Mouse (Mus musculus): ENCODE results near the gene Rab44. TPM values are rescaled to one million over a fixed set of nuclear protein-coding genes. Genes with fewer than 3 reads are reported as not detected.
"Not testable (repeated sequence)": the region's sequence is repeated elsewhere in the genome, so short reads cannot be mapped to it uniquely, and the experiment has no call there.

Rab44 gene
- polyA plus RNA-seq, 1 experiment from 2014 or later: 0.27 TPM

GRCm38 (mm10) chr17:29092497-29092896 is 21.4 kb upstream of the Rab44 start:
- Histone ChIP-seq H3K4me2 (replicated peaks) (no peak overlapping the region), H3K4me1 (peaks cover 15% of the 10 kb centered on the region), H3K9ac (no peak overlapping the region), H3K9me3 (no peaks in the 10 kb centered on the region), H3K4me3 (no peak overlapping the region), H3K27me3 (peaks cover 48% of the 10 kb centered on the region), H3K36me3 (no peaks in the 10 kb centered on the region), H3K27ac (no peak overlapping the region)
- no peak for ATAC-seq (ENCODE audit: insufficient number of reproducible peaks, insufficient read depth, low FRiP score, low TSS enrichment)
- 61% methylated on average over 5 of the region's 5 CpGs for WGBS

- ATAC-seq (ENCODE audit: insufficient number of reproducible peaks, insufficient read depth, low FRiP score, low TSS enrichment): peak; percentile 77
- peaks cover 15% of the 10 kb centered on the region for H3K4me1 ChIP-seq
- no peaks in the 10 kb centered on the region for H3K36me3 ChIP-seq
- H3K9me3 ChIP-seq: no peaks in the 10 kb centered on the region
- H3K9ac ChIP-seq: peak overlapping the region; percentile 53; the same call in 1 of the 2 replicates
- H3K4me3 ChIP-seq: peak overlapping the region; percentile 45
- peak overlapping the region; percentile 77 for H3K4me2 ChIP-seq (replicated peaks)
- H3K27me3 ChIP-seq: peaks cover 48% of the 10 kb centered on the region
- WGBS: 7% methylated on average over 36 of the region's 36 CpGs
- no peak overlapping the region for H3K27ac ChIP-seq
Observed at GRCm38 (mm10) chr17:29093110-29093952, 20.6 kb upstream of the Rab44 start.

DNA sequence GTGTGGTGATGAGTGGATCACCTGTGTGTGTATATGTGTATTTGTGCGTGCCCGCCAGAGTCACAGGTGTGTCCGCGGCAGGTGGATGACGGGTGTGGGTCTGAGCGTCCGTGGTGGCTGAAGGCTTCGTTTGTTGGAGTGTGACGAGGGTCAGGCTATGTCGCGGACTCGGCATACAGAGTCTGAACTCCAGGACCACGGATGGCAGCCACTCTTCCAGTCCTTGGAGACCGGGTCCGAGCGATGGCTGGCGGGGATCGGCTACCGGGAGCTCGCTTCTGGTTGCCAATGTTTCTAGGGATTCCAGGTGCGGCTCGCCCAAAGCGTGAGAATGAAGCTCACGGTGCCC is 20.0 kb upstream of the Rab44 start:
- H3K4me1 ChIP-seq: peaks cover 15% of the 10 kb centered on the region
- H3K27me3 ChIP-seq: peaks cover 48% of the 10 kb centered on the region
- H3K9ac ChIP-seq: peak overlapping the region; percentile 53; the same call in 1 of the 2 replicates
- H3K4me2 ChIP-seq (replicated peaks): peak overlapping the region; percentile 77
- ATAC-seq (ENCODE audit: insufficient number of reproducible peaks, insufficient read depth, low FRiP score, low TSS enrichment): 0 out of 2 replicates have a peak, but pooled peaks have one; percentile 3
- H3K36me3 ChIP-seq: no peaks in the 10 kb centered on the region
- H3K4me3 ChIP-seq: peak overlapping the region; percentile 45
- H3K27ac ChIP-seq: no peak overlapping the region
- no peaks in the 10 kb centered on the region for H3K9me3 ChIP-seq
- WGBS: 2% methylated on average over 24 of the region's 24 CpGs

GRCm38 (mm10) chr17:29094310-29095181 is 19.4 kb upstream of the Rab44 start:
- Histone ChIP-seq H3K4me2 (replicated peaks) (peak overlapping the region; percentile 77), H3K27me3 (peaks cover 48% of the 10 kb centered on the region), H3K9ac (peak overlapping the region; percentile 53), H3K9me3 (no peaks in the 10 kb centered on the region), H3K27ac (no peak overlapping the region; the same call in 1 of the 2 replicates), H3K36me3 (no peaks in the 10 kb centered on the region), H3K4me1 (peaks cover 15% of the 10 kb centered on the region), H3K4me3 (peak overlapping the region; percentile 45)
- under 1% methylated on average over 71 of the region's 71 CpGs for WGBS
- ATAC-seq (ENCODE audit: insufficient number of reproducible peaks, insufficient read depth, low FRiP score, low TSS enrichment): peak; percentile 47; the same call in 1 of the 2 replicates

DNA sequence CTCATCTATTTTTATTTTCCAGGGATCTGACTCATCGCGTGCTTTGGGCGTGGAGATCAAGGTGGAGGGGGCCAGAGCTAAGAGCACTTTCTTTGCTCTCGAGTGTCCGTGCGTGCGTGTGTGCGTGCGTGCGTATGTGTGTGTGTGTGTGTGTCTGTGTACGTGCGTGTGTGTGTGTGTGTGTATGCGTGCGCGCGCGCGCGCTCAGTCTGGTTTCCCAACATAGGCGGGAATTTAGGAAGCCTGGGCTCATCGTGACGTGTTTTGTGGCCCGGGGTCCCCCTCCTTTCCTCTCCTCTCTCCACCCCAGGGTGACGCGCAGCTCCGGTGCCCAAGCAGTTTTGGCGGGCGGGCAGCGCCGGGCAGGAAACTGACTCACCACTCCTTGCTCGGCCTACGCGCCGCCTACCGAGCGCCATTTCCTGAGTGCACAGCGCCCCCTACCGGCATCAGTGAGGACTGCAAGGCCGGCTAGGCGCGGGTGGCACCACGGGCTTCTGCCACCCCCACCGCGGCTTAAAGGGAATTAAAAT is 18.7 kb upstream of the Rab44 start:
- Histone ChIP-seq H3K9ac (peak overlapping the region; percentile 53), H3K9me3 (no peaks in the 10 kb centered on the region), H3K27ac (no peak overlapping the region), H3K27me3 (peaks cover 48% of the 10 kb centered on the region), H3K4me1 (peaks cover 15% of the 10 kb centered on the region), H3K4me3 (peak overlapping the region; percentile 45), H3K4me2 (replicated peaks) (peak overlapping the region; percentile 77), H3K36me3 (no peaks in the 10 kb centered on the region)
- under 1% methylated on average over 44 of the region's 44 CpGs for WGBS
- ATAC-seq (ENCODE audit: insufficient number of reproducible peaks, insufficient read depth, low FRiP score, low TSS enrichment): no peak; the same call in 1 of the 2 replicates

DNA sequence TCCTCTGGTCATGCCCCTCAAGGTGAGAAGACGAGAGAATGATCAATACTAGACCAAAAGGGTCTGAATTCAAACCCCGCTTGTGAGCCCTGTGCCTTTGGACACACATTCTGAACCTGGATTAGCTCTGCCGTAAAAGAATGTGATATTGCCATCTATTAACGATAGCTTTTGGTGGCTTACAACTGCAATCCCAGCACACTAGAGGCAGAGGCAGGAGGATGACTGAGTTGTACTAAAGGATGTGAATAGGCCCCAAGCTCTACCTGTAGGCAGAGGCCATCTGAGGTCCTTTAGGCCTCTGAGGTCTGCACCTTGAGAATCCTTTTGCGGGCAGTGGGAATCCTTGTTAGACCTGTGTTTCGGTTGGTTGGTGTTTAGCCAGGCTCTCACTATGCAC is 17.7 kb upstream of the Rab44 start:
- peaks cover 15% of the 10 kb centered on the region for H3K4me1 ChIP-seq

DNA sequence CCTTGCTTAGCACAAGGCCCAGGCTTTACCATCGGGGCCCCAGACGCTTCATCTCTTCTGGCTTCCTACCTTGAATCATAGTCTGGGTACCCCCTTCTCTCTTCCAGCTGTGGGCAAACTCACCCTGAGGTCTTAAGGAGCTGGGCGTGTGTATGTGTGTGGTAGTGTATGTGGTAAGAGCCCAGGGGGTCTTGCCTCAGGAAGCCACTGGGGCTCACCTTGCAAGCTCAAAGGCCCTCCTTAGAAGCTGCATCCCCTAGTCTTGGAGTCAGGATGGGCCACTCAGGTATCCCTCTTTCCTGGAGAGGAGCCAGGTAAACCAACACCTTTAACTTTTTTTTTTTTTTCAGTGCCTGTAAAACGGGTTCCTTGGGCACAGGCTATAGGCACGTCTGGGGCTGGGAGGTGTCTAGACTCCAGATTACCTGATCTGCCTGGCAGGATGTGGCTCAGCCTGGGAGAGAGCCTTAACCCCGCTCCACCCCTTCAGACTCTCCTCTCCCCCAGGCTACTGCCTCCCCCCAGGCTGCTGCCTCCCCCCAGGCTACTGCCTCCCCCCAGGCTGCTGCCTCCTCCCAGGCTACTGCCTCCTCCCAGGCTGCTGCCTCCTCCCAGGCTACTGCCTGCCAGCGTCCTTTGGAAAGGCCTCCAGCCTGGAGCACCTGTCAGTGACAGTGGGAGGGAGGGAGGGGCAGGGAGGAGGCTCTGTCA is 16.9 kb upstream of the Rab44 start:
- peaks cover 41% of the 10 kb centered on the region for H3K27me3 ChIP-seq
- H3K27ac ChIP-seq: no peak overlapping the region
- no peak overlapping the region for H3K4me3 ChIP-seq
- ATAC-seq (ENCODE audit: insufficient number of reproducible peaks, insufficient read depth, low FRiP score, low TSS enrichment): no peak
- no peak overlapping the region for H3K4me2 ChIP-seq (replicated peaks)
- WGBS: 41% methylated on average over 7 of the region's 7 CpGs
- H3K4me1 ChIP-seq: peaks cover 15% of the 10 kb centered on the region
- H3K9ac ChIP-seq: no peak overlapping the region; the same call in 1 of the 2 replicates
- H3K9me3 ChIP-seq: no peaks in the 10 kb centered on the region
- no peaks in the 10 kb centered on the region for H3K36me3 ChIP-seq

More for the DNA sequence above, 17.7 kb upstream of the Rab44 start:
- Histone ChIP-seq H3K4me2 (replicated peaks) (no peak overlapping the region), H3K27ac (no peak overlapping the region), H3K9ac (no peak overlapping the region; the same call in 1 of the 2 replicates), H3K27me3 (peaks cover 48% of the 10 kb centered on the region), H3K36me3 (no peaks in the 10 kb centered on the region), H3K9me3 (no peaks in the 10 kb centered on the region), H3K4me3 (no peak overlapping the region)
- no peak for ATAC-seq (ENCODE audit: insufficient number of reproducible peaks, insufficient read depth, low FRiP score, low TSS enrichment)
- WGBS: 89% methylated on average over 6 of the region's 6 CpGs

GRCm38 (mm10) chr17:29098291-29098690 is 15.7 kb upstream of the Rab44 start:
- Histone ChIP-seq H3K27ac (no peak overlapping the region), H3K36me3 (no peaks in the 10 kb centered on the region), H3K9me3 (no peaks in the 10 kb centered on the region), H3K9ac (no peak overlapping the region), H3K27me3 (peaks cover 30% of the 10 kb centered on the region), H3K4me2 (replicated peaks) (no peak overlapping the region), H3K4me3 (no peak overlapping the region), H3K4me1 (peaks cover 13% of the 10 kb centered on the region)
- no peak for ATAC-seq (ENCODE audit: insufficient number of reproducible peaks, insufficient read depth, low FRiP score, low TSS enrichment)
- 93% methylated on average over 24 of the region's 24 CpGs for WGBS

GRCm38 (mm10) chr17:29099076-29099475 is 14.9 kb upstream of the Rab44 start:
- 85% methylated on average over 8 of the region's 8 CpGs for WGBS
- H3K4me2 ChIP-seq (replicated peaks): no peak overlapping the region
- no peak overlapping the region for H3K27ac ChIP-seq
- no peak overlapping the region for H3K4me3 ChIP-seq
- ATAC-seq (ENCODE audit: insufficient number of reproducible peaks, insufficient read depth, low FRiP score, low TSS enrichment): no peak
- H3K36me3 ChIP-seq: no peaks in the 10 kb centered on the region
- no peak overlapping the region for H3K9ac ChIP-seq
- peaks cover 22% of the 10 kb centered on the region for H3K27me3 ChIP-seq
- peaks cover 4% of the 10 kb centered on the region; the same call in 1 of the 2 replicates for H3K9me3 ChIP-seq
- peaks cover 5% of the 10 kb centered on the region for H3K4me1 ChIP-seq

GRCm38 (mm10) chr17:29100627-29101026 is 13.3 kb upstream of the Rab44 start:
- Histone ChIP-seq H3K27me3 (peaks cover 12% of the 10 kb centered on the region; the same call in 1 of the 2 replicates), H3K9ac (no peak overlapping the region), H3K36me3 (no peaks in the 10 kb centered on the region), H3K4me2 (replicated peaks) (no peak overlapping the region), H3K4me1 (no peaks in the 10 kb centered on the region), H3K9me3 (peaks cover 4% of the 10 kb centered on the region; the same call in 1 of the 2 replicates), H3K4me3 (no peak overlapping the region), H3K27ac (no peak overlapping the region)
- no peak for ATAC-seq (ENCODE audit: insufficient number of reproducible peaks, insufficient read depth, low FRiP score, low TSS enrichment)
- WGBS: 91% methylated on average over 7 of the region's 7 CpGs

DNA sequence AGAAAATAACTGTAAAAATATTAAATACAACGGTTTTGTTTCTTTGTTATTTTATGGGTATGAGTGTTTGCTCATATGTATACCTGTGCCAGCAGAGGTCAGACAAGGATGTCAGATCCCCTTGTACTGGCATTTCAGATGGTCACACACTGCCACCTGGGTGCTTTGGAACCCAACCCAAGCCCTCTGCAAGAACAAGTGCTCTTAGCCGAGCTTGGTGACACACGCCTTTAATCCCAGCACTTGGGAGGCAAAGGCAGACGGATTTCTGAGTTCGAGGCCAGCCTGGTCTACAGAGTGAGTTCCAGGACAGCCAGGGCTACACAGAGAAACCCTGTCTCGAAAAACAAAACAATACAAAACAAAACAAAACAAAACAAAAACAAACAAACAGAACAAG is 3.6 kb upstream of the Rab44 start:
- not testable (repeated sequence) for H3K4me3 ChIP-seq; ATAC-seq (ENCODE audit: insufficient number of reproducible peaks, insufficient read depth, low FRiP score, low TSS enrichment); H3K4me2 ChIP-seq (replicated peaks); H3K9ac ChIP-seq; H3K27ac ChIP-seq; H3K4me1 ChIP-seq; H3K27me3 ChIP-seq; H3K36me3 ChIP-seq; H3K9me3 ChIP-seq
- 84% methylated on average over 6 of the region's 6 CpGs for WGBS

All from embryonic facial prominence, embryonic 12.5 days (tissue).